Mouse (Mus musculus): ENCODE data around the gene Zfand2b. TPM values are rescaled to one million over a fixed set of nuclear protein-coding genes. Genes with fewer than 3 reads are reported as not detected.

Zfand2b gene
- polyA plus RNA-seq, 1 experiment from 2014 or later: 31.4 TPM

DNA sequence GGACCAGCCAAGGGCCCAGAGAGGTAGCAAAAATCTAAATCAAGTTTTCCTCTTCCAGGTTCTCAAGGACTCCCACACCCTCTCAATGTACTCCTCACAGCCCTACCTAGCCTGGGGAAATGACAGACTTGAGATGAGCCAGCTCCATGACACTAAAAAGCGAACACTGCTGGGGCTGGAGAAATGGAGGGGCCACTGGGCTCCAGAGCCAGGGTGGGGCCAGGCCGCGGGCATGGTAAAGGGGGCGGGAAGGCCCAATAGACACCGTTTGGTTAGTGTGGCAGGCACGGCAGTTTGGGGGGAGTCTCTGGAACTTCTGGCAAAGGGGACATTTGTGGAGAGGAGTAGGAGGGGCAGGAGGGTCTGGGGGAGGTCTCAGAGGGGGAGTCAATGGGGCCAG, 32.2 kb upstream of the Zfand2b start:
- no peak overlapping the region for H3K4me3 ChIP-seq (ENCODE audit: control insufficient read depth in 1 of 2, insufficient read depth in 1 of 2, low read depth in 1 of 2, low read length in 2 of 2)
- no peak for ATAC-seq (ENCODE audit: insufficient number of reproducible peaks, insufficient read depth, low FRiP score, low read depth)
- no peak overlapping the region for H3K27ac ChIP-seq (replicated peaks in 1 of 2; ENCODE audit: control insufficient read depth in 1 of 2, insufficient read depth in 1 of 2, low read depth in 2 of 2, low read length in 2 of 2)
- no peak overlapping the region for H3K4me2 ChIP-seq (ENCODE audit: low read length)
- peaks cover 53% of the 10 kb centered on the region for H3K36me3 ChIP-seq (ENCODE audit: control insufficient read depth, insufficient read depth, low read length)
- 0 out of 2 replicates have a peak overlapping the region, but pooled peaks have one; percentile 16 for H3K9ac ChIP-seq (ENCODE audit: low read length)
- H3K27me3 ChIP-seq (ENCODE audit: control insufficient read depth, insufficient read depth, low read length): no peaks in the 10 kb centered on the region
- 67% methylated on average over 6 of the region's 6 CpGs for WGBS
- H3K9me3 ChIP-seq (ENCODE audit: control insufficient read depth, low read length): no peaks in the 10 kb centered on the region
- H3K4me1 ChIP-seq (ENCODE audit: control insufficient read depth in 2 of 2, insufficient read depth in 2 of 2, low read length in 2 of 2): peaks cover 5 to 10% of the 10 kb centered on the region in 2 experiments

DNA sequence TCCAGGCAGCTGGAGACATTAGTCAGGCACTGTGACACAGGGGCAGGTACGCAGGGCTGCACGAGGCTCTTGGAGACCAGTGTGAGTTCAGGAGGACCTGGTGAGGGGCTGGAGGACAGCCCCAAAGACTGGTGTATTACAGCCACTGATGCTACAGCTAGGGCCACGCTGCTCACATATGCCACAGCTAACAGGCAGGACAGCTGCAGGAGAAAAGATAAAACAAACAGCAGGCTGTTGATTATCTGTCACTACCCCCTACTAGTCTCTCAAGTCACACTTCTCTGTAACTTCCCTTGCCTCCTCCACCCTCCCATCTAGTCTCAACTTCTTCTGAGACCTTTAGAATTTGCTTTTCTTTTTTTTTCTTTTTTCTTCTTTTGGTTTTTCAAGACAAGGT, 31.7 kb upstream of the Zfand2b start:
- ATAC-seq (ENCODE audit: insufficient number of reproducible peaks, insufficient read depth, low FRiP score, low read depth): no peak
- no peak overlapping the region for H3K4me2 ChIP-seq (ENCODE audit: low read length)
- H3K9ac ChIP-seq (ENCODE audit: low read length): no peak overlapping the region
- H3K36me3 ChIP-seq (ENCODE audit: control insufficient read depth, insufficient read depth, low read length): peaks cover 53% of the 10 kb centered on the region
- no peaks in the 10 kb centered on the region for H3K27me3 ChIP-seq (ENCODE audit: control insufficient read depth, insufficient read depth, low read length)
- no peak overlapping the region for H3K4me3 ChIP-seq (ENCODE audit: control insufficient read depth in 1 of 2, insufficient read depth in 1 of 2, low read depth in 1 of 2, low read length in 2 of 2)
- no peak overlapping the region for H3K27ac ChIP-seq (replicated peaks in 1 of 2; ENCODE audit: control insufficient read depth in 1 of 2, insufficient read depth in 1 of 2, low read depth in 2 of 2, low read length in 2 of 2)
- no peaks in the 10 kb centered on the region for H3K9me3 ChIP-seq (ENCODE audit: control insufficient read depth, low read length)
- H3K4me1 ChIP-seq (ENCODE audit: control insufficient read depth in 2 of 2, insufficient read depth in 2 of 2, low read length in 2 of 2): peaks cover 5 to 10% of the 10 kb centered on the region in 2 experiments
- 40% methylated on average over 3 of the region's 3 CpGs for WGBS

DNA sequence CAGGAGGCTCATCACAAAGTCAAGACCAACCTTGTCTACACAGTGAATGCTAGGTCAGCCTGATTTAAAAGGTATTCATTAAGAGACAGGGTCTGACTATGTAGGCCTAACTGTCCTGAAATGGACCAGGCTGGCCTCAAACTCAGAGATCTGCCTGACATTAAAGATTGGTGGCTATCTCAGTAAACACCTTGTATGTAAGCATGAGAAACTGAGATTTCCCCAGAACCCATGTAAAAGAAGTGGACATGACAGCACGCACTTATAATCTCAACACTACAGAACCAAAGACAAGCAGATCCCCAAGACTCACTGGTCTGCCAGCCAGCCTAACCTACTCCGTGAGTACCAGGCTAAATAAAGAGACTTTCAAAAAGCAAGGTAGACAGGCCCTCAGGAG, 30.0 kb upstream of the Zfand2b start:
- Histone ChIP-seq H3K4me2 (ENCODE audit: low read length) (no peak overlapping the region), H3K9ac (ENCODE audit: low read length) (no peak overlapping the region), H3K4me3 (ENCODE audit: control insufficient read depth in 1 of 2, insufficient read depth in 1 of 2, low read depth in 1 of 2, low read length in 2 of 2) (no peak overlapping the region), H3K27ac (replicated peaks in 1 of 2; ENCODE audit: control insufficient read depth in 1 of 2, insufficient read depth in 1 of 2, low read depth in 2 of 2, low read length in 2 of 2) (no peak overlapping the region), H3K9me3 (ENCODE audit: control insufficient read depth, low read length) (no peaks in the 10 kb centered on the region), H3K36me3 (ENCODE audit: control insufficient read depth, insufficient read depth, low read length) (peaks cover 53% of the 10 kb centered on the region), H3K27me3 (ENCODE audit: control insufficient read depth, insufficient read depth, low read length) (no peaks in the 10 kb centered on the region), H3K4me1 (ENCODE audit: control insufficient read depth in 2 of 2, insufficient read depth in 2 of 2, low read length in 2 of 2) (peaks cover 5 to 16% of the 10 kb centered on the region in 2 experiments)
- ATAC-seq (ENCODE audit: insufficient number of reproducible peaks, insufficient read depth, low FRiP score, low read depth): no peak
- 87% methylated on average over 2 of the region's 2 CpGs for WGBS

DNA sequence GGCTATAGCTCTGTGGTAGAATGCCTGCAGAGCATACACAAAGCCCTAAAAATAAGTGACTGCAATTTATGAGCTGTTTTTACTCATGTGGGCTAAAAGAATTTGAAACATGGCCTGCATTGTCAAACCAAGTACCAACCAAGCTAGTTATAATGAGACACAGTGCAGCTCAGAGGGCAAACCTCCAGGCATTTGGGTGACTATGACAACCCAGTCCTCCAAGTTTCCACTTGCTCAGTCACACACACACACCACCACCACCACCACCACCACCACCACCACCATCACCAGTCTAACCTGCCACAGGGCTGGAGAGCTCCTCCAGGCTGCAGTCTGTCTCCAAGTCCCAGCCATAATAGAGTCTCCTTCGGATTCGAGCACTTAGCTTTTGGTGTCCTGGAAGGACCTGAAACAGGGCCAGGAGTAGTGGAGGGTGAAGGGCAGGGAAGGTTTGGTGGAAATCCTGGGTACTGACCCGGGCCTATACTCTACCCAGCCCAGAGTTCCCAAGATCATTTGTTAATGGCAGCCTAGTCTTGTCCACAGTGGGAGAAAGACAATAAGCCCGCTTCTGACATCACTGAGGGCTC, 27.8 kb upstream of the Zfand2b start:
- Histone ChIP-seq H3K4me2 (ENCODE audit: low read length) (peak overlapping the region; percentile 87), H3K4me1 (ENCODE audit: control insufficient read depth in 2 of 2, insufficient read depth in 2 of 2, low read length in 2 of 2) (peaks cover 5 to 22% of the 10 kb centered on the region in 2 experiments), H3K9ac (ENCODE audit: low read length) (peak overlapping the region; percentile 95), H3K27ac (replicated peaks in 1 of 2; ENCODE audit: control insufficient read depth in 1 of 2, insufficient read depth in 1 of 2, low read depth in 2 of 2, low read length in 2 of 2) (peak overlapping the region; percentile 78 to 94; a peak in 3 of 4 replicates), H3K36me3 (ENCODE audit: control insufficient read depth, insufficient read depth, low read length) (peaks cover 62% of the 10 kb centered on the region), H3K4me3 (ENCODE audit: control insufficient read depth in 1 of 2, insufficient read depth in 1 of 2, low read depth in 1 of 2, low read length in 2 of 2) (peak overlapping the region; percentile 84 to 90), H3K27me3 (ENCODE audit: control insufficient read depth, insufficient read depth, low read length) (no peaks in the 10 kb centered on the region), H3K9me3 (ENCODE audit: control insufficient read depth, low read length) (no peaks in the 10 kb centered on the region)
- ATAC-seq (ENCODE audit: insufficient number of reproducible peaks, insufficient read depth, low FRiP score, low read depth): no peak
- 71% methylated on average over 4 of the region's 4 CpGs for WGBS

DNA sequence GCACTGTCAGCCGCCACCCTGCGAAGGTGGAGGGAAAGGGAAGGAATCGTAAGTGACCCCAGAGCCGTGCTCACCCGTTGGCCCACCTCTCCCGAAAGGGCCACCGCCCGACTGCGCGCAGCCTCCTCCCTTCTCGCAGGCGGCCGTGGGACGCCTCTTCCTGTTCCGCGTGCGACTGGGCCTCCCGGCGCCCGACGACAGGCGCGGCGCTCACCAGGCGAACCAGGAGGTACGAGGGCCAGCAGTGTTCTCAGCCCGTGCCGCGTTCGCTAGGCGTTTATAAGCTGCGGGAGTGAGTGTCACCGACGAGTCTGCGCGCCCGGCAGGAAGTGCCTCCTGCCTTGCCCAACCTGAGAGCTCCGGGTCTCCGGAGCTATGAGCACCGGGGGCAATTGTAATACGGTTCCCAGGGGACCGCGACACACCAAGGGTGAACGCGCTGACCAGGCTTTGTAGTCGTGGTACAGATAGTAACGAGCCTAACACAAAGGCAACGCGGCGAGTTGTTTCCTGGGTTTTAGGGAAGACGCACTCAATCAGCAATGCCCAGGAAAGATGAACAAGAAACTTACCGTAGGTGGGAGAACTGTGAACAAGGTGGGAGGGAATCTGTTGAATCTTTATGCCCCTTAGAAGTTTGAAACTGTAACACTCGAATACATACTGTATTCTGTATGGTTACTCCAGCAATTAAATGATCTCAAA, 26.8 kb upstream of the Zfand2b start:
- WGBS: under 1% methylated on average over 51 of the region's 53 CpGs
- H3K36me3 ChIP-seq (ENCODE audit: control insufficient read depth, insufficient read depth, low read length): peaks cover 62% of the 10 kb centered on the region

DNA sequence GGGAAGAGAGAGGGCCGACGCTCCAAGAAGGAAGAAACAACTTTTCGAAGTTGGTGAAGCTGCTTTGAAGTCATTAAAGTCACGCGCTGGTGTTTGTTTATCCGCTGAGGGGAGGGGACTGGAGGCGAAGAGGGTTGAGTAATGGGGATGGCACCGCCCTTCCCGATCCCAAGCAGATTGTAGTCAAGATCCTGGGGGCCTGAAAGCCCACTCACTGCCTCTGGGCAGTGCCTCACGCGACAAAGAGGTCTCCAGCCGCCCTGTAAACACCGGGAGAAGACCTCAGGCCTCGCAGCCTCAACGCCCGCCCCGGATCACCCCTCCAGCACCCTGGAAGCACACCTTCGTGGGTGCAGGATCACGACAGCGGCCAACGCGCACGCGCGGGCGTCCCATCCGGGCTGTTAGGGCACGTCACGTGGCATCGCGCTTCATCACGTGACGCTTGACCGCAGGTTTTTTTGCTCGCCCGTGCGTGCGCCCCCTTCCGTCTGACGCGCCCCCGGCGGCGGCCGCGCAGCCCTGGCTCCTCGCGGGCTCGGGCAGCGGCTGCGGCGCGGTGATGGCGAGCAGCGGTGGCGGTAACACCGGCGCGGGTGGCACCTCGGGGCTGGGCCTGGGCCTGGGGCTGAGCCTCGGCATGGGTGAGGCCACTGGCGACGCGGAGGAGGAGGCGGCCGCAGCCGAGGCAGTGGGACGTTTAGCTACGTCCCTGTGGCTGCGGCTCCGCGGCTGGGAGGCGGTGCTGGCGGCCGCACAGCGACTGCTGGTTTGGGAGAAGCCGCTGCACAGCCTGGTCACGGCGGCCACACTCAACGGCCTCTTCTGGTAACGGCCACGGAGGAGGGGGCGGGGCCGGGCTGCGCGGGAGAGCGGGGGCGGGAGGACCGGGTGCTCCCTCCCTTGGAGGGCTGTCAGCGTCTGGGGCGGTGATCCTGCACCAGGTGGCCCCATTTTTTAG, 25.9 kb upstream of the Zfand2b start, which contains the start of the genes Cnppd1 and Retreg2:
Cnppd1 (minus strand) TSS at position 411 of the 961 bp plus-strand sequence.
Retreg2 (plus strand) TSS at position 478 of the 961 bp plus-strand sequence.
- H3K9ac ChIP-seq (ENCODE audit: low read length): peak within 1 kb of the TSS; percentile 95
- no peaks in the 10 kb centered on the region for H3K9me3 ChIP-seq (ENCODE audit: control insufficient read depth, low read length)
- ATAC-seq (ENCODE audit: insufficient number of reproducible peaks, insufficient read depth, low FRiP score, low read depth): peak; percentile 85
- peak within 1 kb of the TSS; percentile 87 for H3K4me2 ChIP-seq (ENCODE audit: low read length)
- peaks cover 62% of the 10 kb centered on the region for H3K36me3 ChIP-seq (ENCODE audit: control insufficient read depth, insufficient read depth, low read length)
- H3K27me3 ChIP-seq (ENCODE audit: control insufficient read depth, insufficient read depth, low read length): no peaks in the 10 kb centered on the region
- peak within 1 kb of the TSS; percentile 84 to 90 for H3K4me3 ChIP-seq (ENCODE audit: control insufficient read depth in 1 of 2, insufficient read depth in 1 of 2, low read depth in 1 of 2, low read length in 2 of 2)
- H3K27ac ChIP-seq (replicated peaks in 1 of 2; ENCODE audit: control insufficient read depth in 1 of 2, insufficient read depth in 1 of 2, low read depth in 2 of 2, low read length in 2 of 2): peak within 1 kb of the TSS; percentile 93 to 94
- peaks cover 5 to 22% of the 10 kb centered on the region in 2 experiments for H3K4me1 ChIP-seq (ENCODE audit: control insufficient read depth in 2 of 2, insufficient read depth in 2 of 2, low read length in 2 of 2)
- WGBS: under 1% methylated on average over 83 of the region's 91 CpGs

More for the DNA sequence above, 26.8 kb upstream of the Zfand2b start:
- Histone ChIP-seq H3K9me3 (ENCODE audit: control insufficient read depth, low read length) (no peaks in the 10 kb centered on the region), H3K9ac (ENCODE audit: low read length) (peak overlapping the region; percentile 95), H3K4me3 (ENCODE audit: control insufficient read depth in 1 of 2, insufficient read depth in 1 of 2, low read depth in 1 of 2, low read length in 2 of 2) (peak overlapping the region; percentile 84 to 90), H3K4me1 (ENCODE audit: control insufficient read depth in 2 of 2, insufficient read depth in 2 of 2, low read length in 2 of 2) (peaks cover 5 to 22% of the 10 kb centered on the region in 2 experiments), H3K27ac (replicated peaks in 1 of 2; ENCODE audit: control insufficient read depth in 1 of 2, insufficient read depth in 1 of 2, low read depth in 2 of 2, low read length in 2 of 2) (peak overlapping the region; percentile 78 to 94), H3K4me2 (ENCODE audit: low read length) (peak overlapping the region; percentile 87), H3K27me3 (ENCODE audit: control insufficient read depth, insufficient read depth, low read length) (no peaks in the 10 kb centered on the region)
- ATAC-seq (ENCODE audit: insufficient number of reproducible peaks, insufficient read depth, low FRiP score, low read depth): peak; percentile 14; the same call in 1 of the 2 replicates

DNA sequence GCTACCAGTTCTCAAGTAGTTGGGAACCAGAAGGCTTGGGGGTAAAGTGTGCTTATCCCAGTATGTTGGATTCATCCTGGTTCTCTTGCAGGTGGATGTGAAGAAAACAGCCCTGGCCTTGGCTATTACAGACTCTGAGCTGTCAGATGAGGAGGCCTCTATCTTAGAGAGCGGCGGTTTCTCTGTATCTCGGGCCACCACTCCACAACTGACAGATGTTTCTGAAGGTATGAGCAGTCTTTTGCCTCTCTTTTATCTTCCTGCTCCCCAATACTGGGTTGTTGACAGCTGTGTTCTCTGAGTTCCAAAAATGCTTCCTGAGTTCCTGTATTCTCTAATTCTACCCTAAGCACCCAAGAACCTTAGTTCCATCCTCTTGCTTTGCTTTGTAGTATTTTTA, 22.9 kb upstream of the Zfand2b start:
- peaks cover 5 to 18% of the 10 kb centered on the region in 2 experiments for H3K4me1 ChIP-seq (ENCODE audit: control insufficient read depth in 2 of 2, insufficient read depth in 2 of 2, low read length in 2 of 2)
- H3K9ac ChIP-seq (ENCODE audit: low read length): no peak overlapping the region
- H3K36me3 ChIP-seq (ENCODE audit: control insufficient read depth, insufficient read depth, low read length): peaks cover 56% of the 10 kb centered on the region
- H3K27ac ChIP-seq (replicated peaks in 1 of 2; ENCODE audit: control insufficient read depth in 1 of 2, insufficient read depth in 1 of 2, low read depth in 2 of 2, low read length in 2 of 2): no peak overlapping the region
- H3K4me2 ChIP-seq (ENCODE audit: low read length): no peak overlapping the region
- H3K27me3 ChIP-seq (ENCODE audit: control insufficient read depth, insufficient read depth, low read length): no peaks in the 10 kb centered on the region
- H3K4me3 ChIP-seq (ENCODE audit: control insufficient read depth in 1 of 2, insufficient read depth in 1 of 2, low read depth in 1 of 2, low read length in 2 of 2): no peak overlapping the region
- H3K9me3 ChIP-seq (ENCODE audit: control insufficient read depth, low read length): no peaks in the 10 kb centered on the region
- no peak for ATAC-seq (ENCODE audit: insufficient number of reproducible peaks, insufficient read depth, low FRiP score, low read depth)
- 89% methylated on average over 3 of the region's 3 CpGs for WGBS

Measured in heart, embryonic 14.5 days (tissue).